Mouse (Mus musculus) ES-E14 (cell line): ENCODE results near the gene Tmem164. TPM values are rescaled to one million over a fixed set of nuclear protein-coding genes. Genes with fewer than 3 reads are reported as not detected.

Experiments
- DNase-seq: peaks from one replicate; pipeline ENCODE4 v3.0.0-alpha.2; 2013; ENCODE audit warnings: low read depth, low spot score
- H3K27ac ChIP-seq: 2 replicates; pipeline ENCODE4 v1.5.1; 2012; ENCODE audit warnings: low read depth, mild to moderate bottlenecking, low read length, moderate library complexity, mixed read lengths; ENCODE audit not compliant: poor library complexity, insufficient read depth, severe bottlenecking
- H3K36me3 ChIP-seq: 2 replicates; pipeline ENCODE4 v1.6.1; 2012; ENCODE audit warnings: mild to moderate bottlenecking, low read length, moderate library complexity, mixed read lengths; ENCODE audit not compliant: control insufficient read depth, poor library complexity, insufficient read depth, severe bottlenecking
- H3K4me1 ChIP-seq, 2 experiments: fragments of 150-350 bp in 1 of 2; sonication (generic) in 1 of 2; 2 replicates each; pipeline ENCODE4 v1.6.1; 2012; ENCODE audit warnings: low read length in 2 of 2, mild to moderate bottlenecking in 1 of 2, mixed read lengths in 1 of 2; ENCODE audit not compliant: control insufficient read depth in 2 of 2, insufficient read depth in 2 of 2, poor library complexity in 1 of 2
- H3K4me3 ChIP-seq, 2 experiments: fragments of 150-350 bp in 1 of 2; sonication (generic) in 1 of 2; 2 replicates each; pipeline ENCODE4 v1.5.1; 2012; ENCODE audit warnings: low read length in 2 of 2, low read depth in 1 of 2, mild to moderate bottlenecking in 1 of 2, mixed read lengths in 1 of 2; ENCODE audit not compliant: insufficient read depth in 1 of 2, poor library complexity in 1 of 2, severe bottlenecking in 1 of 2
- H3K9ac ChIP-seq: 2 replicates; pipeline ENCODE4 v1.6.1; 2012; ENCODE audit warnings: low read depth, mild to moderate bottlenecking, low read length, mixed read lengths; ENCODE audit not compliant: poor library complexity, insufficient read depth, severe bottlenecking
- H3K9me3 ChIP-seq: fragments of 150-350 bp; sonication (generic); 2 replicates; pipeline ENCODE4 v1.6.1; 2012; ENCODE audit warnings: low read depth, mild to moderate bottlenecking, low read length; ENCODE audit not compliant: control insufficient read depth, insufficient read depth
- CHD2 ChIP-seq: IDR thresholded peaks from 2 replicates; pipeline ENCODE4 v1.6.1; 2014; ENCODE audit warnings: mild to moderate bottlenecking, low read depth, low read length, inconsistent platforms
- HCFC1 ChIP-seq: IDR thresholded peaks from 2 replicates; pipeline ENCODE4 v1.6.1; 2012; ENCODE audit warnings: low read length, inconsistent platforms, borderline replicate concordance; ENCODE audit not compliant: insufficient read depth
- MAFK ChIP-seq: IDR thresholded peaks from 2 replicates; pipeline ENCODE4 v1.6.1; 2014; ENCODE audit warnings: mild to moderate bottlenecking, low read depth, low read length, inconsistent platforms; ENCODE audit not compliant: insufficient read depth
- ZC3H11A ChIP-seq: IDR thresholded peaks from 2 replicates; pipeline ENCODE4 v1.6.1; 2012; ENCODE audit warnings: low read depth, mild to moderate bottlenecking, inconsistent platforms, low read length, borderline replicate concordance
- ZNF384 ChIP-seq: IDR thresholded peaks from 2 replicates; pipeline ENCODE4 v1.6.1; 2012; ENCODE audit warnings: low read depth, low read length, inconsistent platforms
- in situ Hi-C, 2 experiments: fragments of 600-800 bp; cut with MboI; formaldehyde crosslinking; loops; one replicate each; pipeline ENCODE4 v1.15.1; 2025; ENCODE audit warnings: low sequenced_read_pairs in 2 of 2, inconsistent platforms in 1 of 2; ENCODE audit not compliant: unreplicated experiment in 2 of 2
- total RNA-seq: library from RNA; depleted of rRNA; stranded (reverse); fragments of 300-350 nt; gene quantifications from 2 replicates; pipeline ENCODE4 v1.2.3, GENCODE M21; 2012

Tmem164 gene
- total RNA-seq, 1 experiment = 15.3 TPM

DNA sequence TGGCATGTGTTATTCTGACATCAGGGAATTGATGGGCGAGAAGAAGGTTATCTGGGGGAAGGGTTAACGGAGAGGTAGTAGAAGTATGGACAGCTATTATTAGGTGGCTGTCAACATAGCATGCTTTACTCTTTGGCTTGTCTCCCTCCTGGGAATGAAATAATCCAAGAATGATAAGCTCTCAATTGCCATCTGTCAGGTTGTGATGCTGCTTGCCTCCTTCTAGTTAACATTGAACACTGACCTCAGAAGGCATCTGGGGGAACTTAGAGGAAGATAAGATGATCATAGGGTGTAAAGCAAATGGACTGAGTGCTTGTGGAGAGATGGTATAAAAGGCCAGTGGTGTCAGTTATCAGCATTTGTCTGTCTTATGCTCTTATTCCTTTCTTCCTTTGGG lies 44.4 kb downstream of the Tmem164 start:
- TF ChIP-seq CHD2 = no peak
- no peak for TF ChIP-seq ZNF384
- TF ChIP-seq HCFC1 = no peak
- no peak for TF ChIP-seq MAFK
- TF ChIP-seq ZC3H11A = no peak
- no peak for DNase-seq
- in situ Hi-C loops = no loop called here
- Histone ChIP-seq H3K4me3 (no peak overlapping the region), H3K4me1 (peaks cover 0 to 2% of the 10 kb centered on the region in 2 experiments; a peak in 1 of 4 replicates), H3K27ac (no peak overlapping the region), H3K36me3 (no peaks in the 10 kb centered on the region; the same call in 1 of the 2 replicates), H3K9me3 (no peaks in the 10 kb centered on the region), H3K9ac (no peak overlapping the region)

- no peak overlapping the region for H3K9ac ChIP-seq
- H3K4me1 ChIP-seq = peaks cover 0 to 2% of the 10 kb centered on the region in 2 experiments; a peak in 1 of 4 replicates
- no peak for DNase-seq
- TF ChIP-seq HCFC1 (no peak), ZNF384 (no peak), MAFK (no peak), ZC3H11A (no peak), CHD2 (no peak)
- H3K9me3 ChIP-seq = no peaks in the 10 kb centered on the region
- in situ Hi-C loops = no loop called here
- no peaks in the 10 kb centered on the region; the same call in 1 of the 2 replicates for H3K36me3 ChIP-seq
- H3K27ac ChIP-seq = no peak overlapping the region
- H3K4me3 ChIP-seq = no peak overlapping the region
These were observed 45.1 kb downstream of the Tmem164 start for GRCm38 (mm10) chrX:142726311-142726710.

DNA sequence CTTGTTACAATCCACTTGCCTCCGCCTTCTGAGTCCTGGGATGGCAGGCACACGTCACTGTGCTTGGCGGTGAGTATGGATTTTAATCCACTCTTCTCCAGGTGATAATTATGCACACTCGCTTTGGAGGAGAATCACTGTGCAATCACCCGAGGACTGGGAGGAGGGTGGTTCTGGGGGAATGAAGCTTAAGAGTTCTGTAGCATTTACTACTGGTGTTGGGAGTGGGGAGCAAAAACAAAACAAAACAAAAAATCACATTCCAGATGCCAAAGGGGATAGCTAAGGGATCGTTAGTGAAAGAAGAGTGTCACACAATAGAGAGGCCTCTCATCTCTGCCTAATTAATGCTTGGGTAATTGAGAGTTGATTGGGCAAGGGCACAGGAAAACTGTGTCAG lies 46.6 kb downstream of the Tmem164 start:
- H3K36me3 ChIP-seq = no peaks in the 10 kb centered on the region; the same call in 1 of the 2 replicates
- in situ Hi-C loops = no loop called here
- H3K27ac ChIP-seq = no peak overlapping the region
- no peaks in the 10 kb centered on the region for H3K9me3 ChIP-seq
- no peak overlapping the region for H3K9ac ChIP-seq
- TF ChIP-seq MAFK (no peak), ZNF384 (no peak), CHD2 (no peak), ZC3H11A (no peak), HCFC1 (no peak)
- no peak overlapping the region for H3K4me3 ChIP-seq
- H3K4me1 ChIP-seq = peaks cover 0 to 2% of the 10 kb centered on the region in 2 experiments; a peak in 1 of 4 replicates
- no peak for DNase-seq

- H3K27ac ChIP-seq = no peak overlapping the region
- TF ChIP-seq ZC3H11A = no peak
- TF ChIP-seq ZNF384 = no peak
- no peak for TF ChIP-seq CHD2
- TF ChIP-seq HCFC1 = no peak
- no peak for TF ChIP-seq MAFK
- H3K9ac ChIP-seq = no peak overlapping the region
- in situ Hi-C loops = no loop called here
- H3K4me3 ChIP-seq = no peak overlapping the region
- H3K9me3 ChIP-seq = no peaks in the 10 kb centered on the region
- peaks cover 0 to 2% of the 10 kb centered on the region in 2 experiments; a peak in 1 of 4 replicates for H3K4me1 ChIP-seq
- H3K36me3 ChIP-seq = no peaks in the 10 kb centered on the region; the same call in 1 of the 2 replicates
- DNase-seq = no peak
These were observed 47.8 kb downstream of the Tmem164 start for GRCm38 (mm10) chrX:142729040-142729439.

GRCm38 (mm10) chrX:142729482-142729881 lies 48.3 kb downstream of the Tmem164 start:
- in situ Hi-C loops = no loop called here
- no peak for TF ChIP-seq CHD2
- TF ChIP-seq HCFC1 = no peak
- Histone ChIP-seq H3K27ac (no peak overlapping the region), H3K4me3 (no peak overlapping the region), H3K36me3 (no peaks in the 10 kb centered on the region; the same call in 1 of the 2 replicates), H3K4me1 (peaks cover 0 to 2% of the 10 kb centered on the region in 2 experiments; a peak in 1 of 4 replicates), H3K9me3 (no peaks in the 10 kb centered on the region), H3K9ac (no peak overlapping the region)
- no peak for DNase-seq
